Mouse (Mus musculus) kidney, adult 2 months (tissue): ENCODE data around the gene Mien1.

Experiments
- CTCF ChIP-seq: fragments of 200-500 bp; conservative IDR thresholded peaks from 2 replicates; pipeline ENCODE4 v1.5.1; 2011; ENCODE audit warnings: low read depth, mild to moderate bottlenecking, control low read depth, low read length, moderate library complexity, mixed read lengths; ENCODE audit not compliant: insufficient read depth, insufficient read length
- POLR2A ChIP-seq: fragments of 200-500 bp; IDR thresholded peaks from one replicate; pipeline ENCODE4 v1.6.1; 2011; ENCODE audit warnings: low read depth, low read length, control low read depth

GRCm38 (mm10) chr11:98462255-98462654 lies 23.5 kb upstream of the Mien1 start:
- no peak for TF ChIP-seq CTCF
- TF ChIP-seq POLR2A: no peak
